Mouse (Mus musculus) frontal cortex, adult (tissue): ENCODE measurements around the gene Svs1.

Experiments used
- ATAC-seq: cut with Nextera tagmentation; 2 replicates; pipeline ENCODE4 v1.9.2; 2017; ENCODE audit warnings: mild to moderate bottlenecking, moderate library complexity, mixed read lengths; ENCODE audit not compliant: low TSS enrichment

The Svs1 gene

DNA sequence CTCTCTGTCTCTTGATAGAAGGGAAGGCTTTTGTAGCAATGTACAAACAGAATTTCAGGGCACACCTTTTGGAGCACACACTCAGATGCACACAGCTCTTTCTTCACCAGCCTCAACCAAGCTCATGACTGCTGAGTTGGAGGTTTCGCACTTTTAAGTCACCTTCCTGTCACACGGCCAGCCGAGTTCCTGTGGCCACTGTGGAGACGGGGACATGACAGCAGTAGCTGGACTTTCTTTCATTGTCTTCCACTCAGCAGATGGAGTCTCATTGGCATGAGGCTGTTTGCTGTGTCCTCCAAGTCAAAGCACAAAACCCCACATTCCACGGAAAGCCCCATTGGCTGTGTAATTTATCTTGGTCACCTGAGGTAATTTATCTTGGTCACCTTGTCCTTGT, 24.5 kb downstream of the Svs1 start:
- no peak for ATAC-seq

GRCm38 (mm10) chr6:49013023-49013422, 26.4 kb downstream of the Svs1 start:
- no peak for ATAC-seq

DNA sequence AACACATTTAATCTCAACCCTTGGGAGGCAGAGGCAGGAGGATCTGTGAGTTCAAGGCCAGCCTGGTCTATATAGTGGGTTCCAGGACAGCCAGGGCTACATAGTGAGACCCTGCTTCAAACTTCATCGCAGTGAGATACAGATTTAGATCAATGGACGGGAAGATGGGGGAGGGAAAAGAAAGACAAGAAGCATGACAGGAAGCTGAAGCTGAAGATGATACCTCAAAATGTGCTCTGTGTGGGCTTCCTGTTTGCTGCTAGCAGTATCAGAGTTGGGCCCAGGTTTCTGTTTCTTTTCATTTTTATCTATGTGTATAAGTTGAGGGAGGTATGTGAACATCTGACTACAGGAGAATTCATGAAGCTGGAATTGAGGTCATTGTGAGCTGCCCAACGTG, 26.8 kb downstream of the Svs1 start:
- ATAC-seq: no peak

DNA sequence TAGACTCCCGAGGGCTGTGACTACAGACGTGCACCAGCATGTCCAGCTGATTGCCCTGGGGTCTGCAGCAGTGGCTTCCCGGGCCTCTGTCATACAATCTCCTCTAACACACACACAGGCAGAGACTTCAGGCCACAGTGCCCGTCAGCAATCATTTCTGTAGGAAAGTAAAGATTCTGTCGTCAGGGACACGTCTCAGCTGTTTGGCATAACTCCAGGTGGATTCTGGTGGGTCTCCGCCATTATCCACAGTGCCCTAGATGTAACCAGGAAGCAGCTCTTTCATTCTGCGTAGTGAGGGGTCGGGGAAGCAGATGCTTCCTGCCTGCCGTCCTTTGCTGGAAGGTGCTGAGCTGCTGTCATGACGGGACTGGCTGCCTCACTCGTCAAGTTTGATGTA, 30.5 kb downstream of the Svs1 start:
- no peak for ATAC-seq

GRCm38 (mm10) chr6:49019341-49019740, 32.7 kb downstream of the Svs1 start:
- ATAC-seq: no peak

DNA sequence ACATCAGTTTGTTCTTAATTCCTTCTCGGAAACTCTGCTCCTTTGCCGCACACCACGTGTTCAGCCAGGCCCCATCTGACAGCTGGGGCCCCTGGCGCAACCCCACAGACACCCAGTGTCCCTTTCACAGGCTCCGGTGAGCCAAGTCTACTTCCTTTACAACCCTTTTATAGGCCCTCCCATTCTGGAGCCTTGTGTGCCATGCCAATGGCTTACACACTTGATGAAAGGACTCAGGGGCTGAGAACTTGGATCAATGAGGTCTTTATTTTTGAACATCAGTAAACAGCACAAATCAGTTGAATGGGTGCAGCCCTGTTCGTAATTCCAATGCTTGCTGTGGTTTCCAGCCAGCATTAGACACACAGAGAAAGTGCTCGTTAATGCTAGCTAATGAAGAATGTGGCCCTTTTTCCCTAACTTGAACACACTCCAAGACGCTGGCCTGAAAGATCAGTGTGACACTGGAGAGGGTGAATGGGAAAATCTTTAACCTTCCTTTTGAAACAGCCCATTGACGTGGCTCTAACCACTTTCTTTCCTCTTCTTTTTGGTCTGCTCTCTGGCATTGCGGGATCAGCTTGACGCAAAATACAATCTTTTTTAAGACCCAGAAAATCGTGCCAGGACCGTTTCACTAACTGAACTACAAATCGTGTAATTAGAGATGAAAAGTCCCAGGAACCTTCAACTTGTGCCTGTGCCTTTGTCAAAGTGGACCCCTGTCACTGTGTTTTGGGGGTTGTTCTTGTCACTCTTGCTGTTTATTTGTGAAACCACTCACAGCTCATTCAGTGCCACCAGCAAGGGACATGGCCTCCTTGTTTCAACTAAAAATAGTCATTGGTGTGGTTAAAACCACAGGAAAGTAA, 34.7 kb downstream of the Svs1 start:
- ATAC-seq: peak; percentile 84

- no peak for ATAC-seq
These were observed 35.7 kb downstream of the Svs1 start for GRCm38 (mm10) chr6:49022384-49022783.

GRCm38 (mm10) chr6:49023315-49023714, 36.7 kb downstream of the Svs1 start:
- ATAC-seq: no peak

- no peak for ATAC-seq
These were observed 38.6 kb downstream of the Svs1 start for GRCm38 (mm10) chr6:49025290-49025689.

- ATAC-seq: no peak
These were observed 39.8 kb downstream of the Svs1 start for GRCm38 (mm10) chr6:49026496-49026895.

GRCm38 (mm10) chr6:49028019-49028418, 41.4 kb downstream of the Svs1 start:
- peak; percentile 47; the same call in 1 of the 2 replicates for ATAC-seq

GRCm38 (mm10) chr6:49028708-49029107, 42.0 kb downstream of the Svs1 start:
- no peak for ATAC-seq

- no peak for ATAC-seq
These were observed 44.6 kb downstream of the Svs1 start for GRCm38 (mm10) chr6:49031230-49031629.

GRCm38 (mm10) chr6:49032783-49033182, 46.1 kb downstream of the Svs1 start:
- ATAC-seq: peak; percentile 86

DNA sequence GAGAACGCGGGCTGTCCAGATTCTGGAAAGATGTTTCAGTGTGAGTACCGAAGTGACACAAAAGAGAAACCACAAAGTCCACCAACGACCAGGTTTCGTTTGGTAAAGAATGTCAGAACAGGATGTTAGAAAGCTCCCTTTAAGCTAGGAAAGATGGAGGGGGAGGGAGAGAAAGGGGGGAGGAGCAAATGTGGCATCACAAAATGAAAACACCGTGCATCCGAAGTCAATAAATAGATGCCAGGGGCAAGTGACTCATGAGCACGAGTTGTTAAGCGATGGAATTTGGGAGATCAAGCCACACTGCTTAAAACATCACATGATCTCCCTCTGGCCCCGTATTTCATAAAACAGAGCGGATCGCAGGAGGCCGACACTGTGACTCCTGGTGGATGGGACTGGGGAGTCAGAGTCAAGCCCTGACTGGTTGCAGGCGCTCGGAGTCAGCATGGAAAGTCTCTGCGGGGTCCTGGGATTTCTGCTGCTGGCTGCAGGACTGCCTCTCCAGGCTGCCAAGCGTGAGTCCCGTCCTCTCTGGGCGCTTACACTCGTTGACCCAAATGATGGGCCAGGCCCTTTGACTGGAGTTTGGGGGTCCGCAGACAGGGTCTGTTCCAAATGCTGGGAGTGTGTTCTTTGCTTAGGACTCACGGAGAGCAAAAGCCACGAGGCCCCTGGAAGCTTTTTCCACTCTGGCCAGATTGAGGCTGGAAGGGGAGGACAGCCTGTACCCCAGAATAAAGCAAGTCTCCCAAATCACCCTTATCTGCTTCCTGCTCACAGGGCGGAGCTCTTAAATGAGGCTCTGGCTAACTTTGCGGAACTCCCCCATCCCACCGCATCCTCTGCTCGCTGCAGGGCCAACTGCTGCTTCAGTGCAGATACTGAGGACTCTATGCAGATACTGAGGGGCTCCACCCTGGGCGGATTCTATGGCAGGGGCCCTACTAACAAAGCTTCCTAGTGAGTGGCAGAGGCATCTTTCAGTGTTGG, 49.9 kb downstream of the Svs1 start, which contains the start of gene Gpnmb:
Gene Gpnmb, plus strand, starts transcription at position 272 of the 993 bp plus-strand sequence.
- no peak for ATAC-seq

DNA sequence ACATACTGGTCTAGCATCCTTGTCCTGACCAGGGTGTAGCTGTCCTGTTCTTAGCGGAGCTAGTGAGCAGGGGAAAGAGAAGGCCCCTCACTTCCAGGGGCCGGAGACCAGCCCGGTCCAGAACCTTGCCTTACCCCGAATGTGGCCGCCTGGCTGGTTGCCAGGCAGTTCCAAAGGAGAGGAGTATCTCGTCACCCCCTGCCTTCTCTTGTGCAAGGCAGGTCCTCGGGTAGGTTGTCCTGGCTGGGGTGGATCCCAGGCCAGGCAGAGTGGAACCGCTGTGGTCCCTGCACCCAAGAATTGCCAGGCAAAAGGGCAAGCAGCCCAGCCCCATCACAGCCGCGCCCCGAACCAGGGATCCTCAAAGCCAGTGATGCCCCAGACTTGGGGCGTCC, 50.6 kb downstream of the Svs1 start:
- no peak for ATAC-seq

DNA sequence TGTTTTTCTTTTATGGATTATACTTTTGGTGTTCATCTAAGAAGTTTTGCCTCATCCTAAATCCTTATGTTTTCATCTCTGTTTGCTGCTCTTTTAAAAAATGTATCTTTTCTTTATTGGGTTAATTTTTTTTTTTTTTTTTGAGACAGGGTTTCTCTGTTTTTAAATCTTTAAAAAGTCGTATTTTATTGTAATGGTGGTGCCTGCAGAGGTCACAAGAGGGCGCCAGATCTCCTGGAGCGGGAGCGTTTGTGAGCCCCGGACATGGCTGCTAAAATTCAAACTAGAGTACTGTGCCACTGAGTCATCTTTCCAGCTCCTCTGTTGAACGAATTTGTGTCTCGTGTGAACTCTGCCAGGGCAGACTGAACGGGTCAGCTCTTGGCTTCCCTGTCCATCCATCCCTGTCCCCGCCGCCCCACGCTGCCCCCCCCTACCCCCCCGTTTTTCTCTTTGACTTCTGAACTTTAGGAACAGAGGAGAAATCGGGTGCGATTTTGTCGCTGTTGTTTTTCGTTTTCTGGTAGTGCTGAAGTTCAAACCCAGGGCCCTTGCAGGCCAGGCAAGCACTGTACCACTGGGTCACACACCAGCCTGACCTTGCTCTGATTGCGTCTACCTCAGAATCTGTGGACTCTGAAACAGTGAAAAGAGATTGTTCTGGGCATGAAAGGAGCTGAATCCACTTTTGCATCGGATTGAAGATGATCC, 53.0 kb downstream of the Svs1 start:
- peak; percentile 78 for ATAC-seq
